Comparison of ENCODE assay signal across 8 mouse cellular contexts in the genomic region with DNA sequence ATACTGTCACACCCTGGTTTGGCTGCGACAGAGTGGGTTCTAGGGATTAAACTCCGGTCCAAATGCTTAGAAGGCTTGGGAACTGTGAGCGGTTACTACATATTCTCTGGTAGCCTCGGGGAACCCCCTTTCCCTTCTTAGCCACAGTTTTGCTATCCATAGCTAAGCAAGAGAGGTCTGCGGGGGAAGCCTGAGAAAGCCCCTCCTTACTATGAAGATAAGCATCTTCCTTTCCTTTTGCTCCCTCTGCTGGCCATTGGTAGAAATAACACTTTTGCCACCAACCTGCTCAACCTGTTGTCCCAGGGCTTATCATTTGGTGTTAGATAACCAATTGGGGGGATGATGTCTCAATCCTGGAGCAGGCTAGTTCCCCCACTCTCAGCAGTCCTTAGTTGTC.
DNase-seq lines count a peak whose midpoint lies in the region; ATAC-seq and TF ChIP-seq lines count a peak whose summit lies in the region.

No protein-coding gene starts in this region.

- intact Hi-C loops in gastrocnemius, adult 2 months (cut with DNase I) = no loop called here
- intact Hi-C loops in gastrocnemius, postnatal 36 days (cut with DNase I) = no loop called here

- no peak overlapping the region for H3K4me3 ChIP-seq in gastrocnemius, adult 2 months
- no peak overlapping the region for H3K4me3 ChIP-seq in cerebellum, adult 2 months (replicated peaks; ENCODE audit: insufficient read depth, low read depth, low read length)

- no peak for DNase-seq in gastrocnemius, adult 2 months
- no peak for DNase-seq in gastrocnemius, postnatal 36 days
- peak; percentile 61 to 74 for DNase-seq in right cerebral cortex, postnatal 10 days (ENCODE audit: low spot score in 2 of 2)
- DNase-seq in right cerebral cortex, postnatal 36 days (ENCODE audit: low spot score in 2 of 2) = no peak
- DNase-seq in cerebellum, adult 2 months = peak; percentile 61 to 65
- peak; percentile 52 for DNase-seq in hindlimb bud, embryonic 11.5 days (ENCODE audit: extremely low spot score, low read depth, low spot score)
- DNase-seq in thymus, postnatal 25 days = peak; percentile 44

- TF ChIP-seq POLR2A in cerebellum, adult 2 months (IDR thresholded peaks at IDR 0.05; ENCODE audit: borderline replicate concordance, insufficient read depth, low read length) = no peak

- TF ChIP-seq CTCF in gastrocnemius, adult 2 months (IDR thresholded peaks at IDR 0.05) = peak; percentile 73
- TF ChIP-seq CTCF in cerebellum, adult 2 months (IDR thresholded peaks at IDR 0.05; ENCODE audit: borderline replicate concordance, insufficient read depth, low read depth, low read length) = peak; percentile 61; the same call in 1 of the 2 replicates

- H3K27ac ChIP-seq in gastrocnemius, adult 2 months = no peak overlapping the region
- H3K27ac ChIP-seq in cerebellum, adult 2 months (ENCODE audit: insufficient read depth, low read length) = no peak overlapping the region

- no peaks in the 10 kb centered on the region for H3K27me3 ChIP-seq in cerebellum, adult 2 months (ENCODE audit: control insufficient read depth, insufficient read depth, low read length)

- peak; percentile 54; the same call in 1 of the 2 replicates for ATAC-seq in megakaryocyte, adult 5-6 weeks (ENCODE audit: poor library complexity, severe bottlenecking)

- no peaks in the 10 kb centered on the region for H3K4me1 ChIP-seq in cerebellum, adult 2 months (ENCODE audit: control insufficient read depth, insufficient read depth, low read length)

- WGBS in cerebellum, adult 2 months = 62% methylated on average over 5 of the region's 5 CpGs

Comparison
In these comparisons a context has a peak if more than half of its experiments do, and no peak if none do; other contexts are left out.
1. DNase-seq: peak in right cerebral cortex, postnatal 10 days (2 of 2), cerebellum, adult 2 months (2 of 2), hindlimb bud, embryonic 11.5 days (single experiment) and thymus, postnatal 25 days (single experiment); none in gastrocnemius, adult 2 months (single experiment), gastrocnemius, postnatal 36 days (0 of 2) and right cerebral cortex, postnatal 36 days (0 of 2).